Mouse (Mus musculus) bone marrow, adult 2 months (tissue): ENCODE measurements around the gene Pfdn2.

ENCODE experiments used
- CTCF ChIP-seq: fragments of 200-500 bp; IDR thresholded peaks from 2 replicates; pipeline ENCODE4 v1.5.1; 2011; ENCODE audit warnings: low read length, control low read depth; ENCODE audit not compliant: control insufficient read depth, insufficient read depth
- POLR2A ChIP-seq: fragments of 200-500 bp; IDR thresholded peaks from 2 replicates; pipeline ENCODE4 v1.6.1; 2011; ENCODE audit warnings: low read depth, mild to moderate bottlenecking, control low read depth, low read length, borderline replicate concordance; ENCODE audit not compliant: control insufficient read depth

DNA sequence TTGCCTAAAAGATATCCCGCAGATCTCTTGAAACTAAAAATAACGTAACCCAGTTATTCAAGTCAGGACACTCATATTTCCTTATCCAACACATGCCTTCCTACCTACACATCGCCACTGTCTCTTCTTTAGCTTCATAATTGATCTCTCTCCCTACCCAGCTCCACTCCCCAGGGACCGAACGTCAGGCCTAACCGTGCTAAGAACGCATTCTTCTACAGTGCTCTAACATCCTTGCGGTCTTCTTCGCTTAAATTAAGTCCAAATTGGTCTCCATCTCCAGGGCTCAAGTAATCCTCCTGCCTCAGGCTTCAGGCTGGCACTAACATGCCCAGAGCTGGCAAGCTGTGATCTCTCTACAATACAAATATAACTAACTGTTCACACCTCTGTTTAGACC lies 17.2 kb upstream of the Pfdn2 start:
- TF ChIP-seq CTCF, result no peak
- no peak for TF ChIP-seq POLR2A
